Mouse (Mus musculus): ENCODE measurements at regions not wholly inside any gene's neighbourhood (a gene's known extent, or its start where the extent isn't known, plus 50 kb on each side); places are given as distances from the start of the nearest gene placed in this dataset.

DNA sequence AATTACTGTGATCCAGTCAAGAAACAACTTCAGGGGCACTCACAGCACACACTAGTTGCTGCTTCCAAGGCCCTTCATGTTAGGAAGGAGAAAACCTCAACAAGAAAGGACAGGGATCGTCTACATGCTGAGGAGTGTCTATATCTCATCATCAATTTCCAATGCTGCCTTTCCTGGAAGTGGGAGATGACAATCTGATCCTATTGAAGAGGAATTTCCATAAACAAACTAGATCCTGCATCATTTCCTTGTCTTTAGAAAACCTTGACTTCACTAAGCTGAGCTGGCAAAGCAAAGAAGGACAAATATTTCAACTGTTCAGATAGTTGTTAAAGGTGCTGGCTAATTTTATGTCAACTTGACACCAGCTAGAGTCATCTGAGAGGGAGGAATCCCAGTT, 83.5 kb upstream of the Rapgef5 start:
- no peak for DNase-seq

DNA sequence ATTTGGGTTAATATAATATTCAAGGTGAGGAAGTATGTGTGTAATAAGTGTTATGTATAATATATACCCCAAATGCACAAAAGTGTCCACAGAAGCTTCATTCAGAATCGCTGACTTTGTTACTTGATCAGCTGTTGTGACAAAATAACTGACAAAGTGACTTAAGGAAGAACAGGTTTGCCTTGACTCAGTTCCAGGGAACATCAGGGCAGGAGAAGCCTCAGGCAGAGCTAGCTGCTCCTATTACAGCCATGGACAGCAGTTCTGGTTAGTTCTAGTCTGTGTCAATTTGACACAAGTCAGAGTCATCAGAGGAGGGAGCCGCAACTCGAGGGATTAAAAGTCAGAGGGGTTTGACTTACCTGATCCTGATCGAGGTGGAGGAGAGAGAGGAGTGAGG, 79.3 kb upstream of the Rapgef5 start:
- DNase-seq, result no peak

DNA sequence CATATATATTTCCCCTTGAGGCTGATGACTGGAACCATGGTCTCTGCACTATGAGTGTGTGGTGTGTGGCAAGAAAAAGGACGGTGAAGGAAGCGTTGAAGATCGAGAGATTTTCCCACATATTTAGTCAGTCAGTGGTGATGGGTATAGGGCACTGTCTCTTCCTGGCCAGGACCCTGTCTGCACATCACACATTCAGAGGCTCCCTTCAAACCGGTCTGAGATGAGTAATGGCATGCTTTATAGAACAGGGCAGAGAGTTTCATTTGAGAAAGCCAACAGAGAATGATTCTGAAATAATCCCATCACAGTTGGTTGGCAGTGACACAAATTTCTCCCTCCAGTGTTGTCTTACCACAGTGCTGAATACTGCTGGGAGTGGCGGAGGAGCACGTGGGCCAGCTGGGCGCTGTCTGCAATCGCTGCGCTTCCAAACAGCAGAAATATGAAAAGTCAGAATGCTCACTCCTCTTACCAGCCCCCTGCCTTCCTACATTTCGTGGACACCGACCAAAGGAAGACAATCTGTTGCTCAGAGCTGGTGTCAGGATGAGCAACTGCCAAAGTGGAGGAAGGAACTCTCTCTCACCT, 77.2 kb upstream of the Rapgef5 start:
- DNase-seq, result no peak

DNA sequence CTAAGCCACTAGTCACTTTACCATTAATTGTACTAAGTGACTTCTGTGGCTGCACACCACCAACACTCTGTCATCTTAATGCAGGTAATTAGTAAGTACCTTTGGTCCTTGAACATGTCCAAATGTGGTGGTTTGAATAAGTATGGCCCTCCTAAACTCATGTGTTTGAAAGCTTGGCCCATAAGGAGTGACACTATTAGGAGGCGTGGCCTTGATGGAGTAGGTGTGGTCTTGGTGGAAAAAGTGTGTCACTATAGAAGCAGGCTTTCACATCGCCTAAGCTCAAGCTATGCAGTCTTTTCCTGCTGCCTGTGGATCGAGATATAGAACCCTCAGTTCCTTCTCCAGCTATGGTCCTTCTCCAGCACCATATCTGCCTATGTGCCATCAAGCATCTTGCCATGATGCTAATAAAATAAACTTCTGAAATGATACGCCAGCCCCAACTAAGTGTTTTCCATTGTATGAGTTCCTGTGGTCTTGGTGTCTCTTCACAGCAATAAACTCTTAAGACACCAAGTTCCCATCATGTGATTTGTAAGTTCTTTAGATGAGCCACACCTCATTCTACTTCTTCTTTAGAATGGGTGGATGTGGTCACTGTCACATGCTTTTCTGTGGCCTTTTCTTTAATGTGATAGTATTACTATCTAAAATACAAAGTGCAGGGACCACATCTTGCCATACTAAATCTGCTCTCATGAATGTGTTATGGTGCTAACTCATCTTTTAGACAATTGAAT, 71.9 kb upstream of the Rapgef5 start:
- no peak for DNase-seq

DNA sequence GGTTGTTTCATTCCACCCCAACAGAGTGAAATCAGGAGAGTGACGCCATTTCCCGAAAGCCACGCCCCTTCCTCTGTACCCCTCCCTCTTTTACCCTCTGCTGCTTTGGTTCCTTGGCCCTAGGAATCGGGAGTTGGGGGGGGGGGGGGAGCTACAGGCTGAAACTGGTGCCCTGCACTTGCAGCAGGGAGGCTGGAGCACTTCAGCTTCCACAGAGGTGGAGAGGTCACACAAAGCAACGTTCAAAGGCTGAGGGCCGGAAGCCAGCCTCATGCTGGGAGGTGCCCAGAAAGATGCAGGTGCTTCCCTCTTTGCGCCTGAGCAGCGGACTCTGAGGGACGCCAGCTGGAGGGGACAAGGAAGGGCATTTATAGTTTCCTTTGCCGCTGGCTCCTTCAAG, 69.1 kb upstream of the Rapgef5 start:
- no peak for DNase-seq

DNA sequence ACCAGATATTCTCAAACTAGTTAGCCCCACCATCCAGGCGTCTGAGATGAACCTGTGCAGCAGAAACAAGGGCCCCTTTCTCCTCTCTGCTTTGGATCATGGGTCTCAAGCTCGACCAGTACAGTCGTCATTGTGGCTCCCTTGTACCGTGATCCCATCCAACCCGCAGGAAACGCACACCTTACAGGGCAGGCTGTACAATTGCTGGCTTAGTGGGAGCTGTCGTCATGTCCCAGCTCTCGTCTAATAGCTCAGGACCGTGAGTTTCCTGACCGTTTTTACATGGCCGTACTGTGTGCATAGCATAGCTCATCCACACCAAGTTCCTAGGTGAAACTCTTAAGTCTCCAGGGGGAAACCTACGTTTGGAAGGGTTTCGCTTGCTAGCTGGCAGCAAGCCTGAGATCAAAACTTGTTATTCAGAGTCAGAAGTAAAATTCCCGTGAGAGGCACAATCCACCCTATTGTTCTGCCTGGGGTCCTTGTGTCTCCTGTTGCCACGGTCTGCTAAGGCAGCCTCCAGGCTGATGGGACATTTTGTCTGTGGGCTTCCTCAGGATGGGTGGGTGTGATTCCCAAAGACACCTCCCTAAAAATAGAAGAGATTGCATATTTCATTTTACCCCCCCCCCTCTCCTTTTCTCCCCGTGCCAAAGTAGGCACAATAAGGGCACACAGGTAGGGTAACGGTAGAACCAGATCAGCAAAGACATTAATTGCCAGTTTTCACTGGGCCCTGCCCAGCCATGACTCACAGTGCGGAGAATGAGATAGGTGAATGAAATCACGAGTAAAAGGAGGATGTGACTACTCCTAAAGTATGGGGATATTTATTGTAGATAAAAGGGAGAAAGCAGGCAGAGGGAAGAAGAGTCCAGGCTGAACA, 68.2 kb upstream of the Rapgef5 start:
- no peak for DNase-seq

DNA sequence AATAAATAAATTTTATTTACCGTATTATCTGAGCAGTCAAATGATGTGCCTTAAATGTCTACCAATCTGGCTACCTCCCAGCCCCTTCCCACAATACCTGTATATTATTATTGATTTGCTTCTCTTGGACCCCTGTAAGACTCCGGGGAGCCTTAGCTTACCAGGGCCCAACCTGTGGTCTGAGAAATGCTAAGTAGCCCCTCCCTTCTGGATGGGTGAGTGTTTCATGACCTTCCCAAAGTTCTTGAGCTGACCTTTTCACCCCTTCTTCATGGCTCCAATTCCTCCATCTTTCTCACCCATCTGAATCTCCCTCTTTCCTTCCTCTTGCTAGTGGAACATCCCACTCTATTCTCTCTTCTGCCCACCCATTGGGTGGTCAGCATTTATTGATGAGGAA, 67.2 kb upstream of the Rapgef5 start:
- no peak for DNase-seq

DNA sequence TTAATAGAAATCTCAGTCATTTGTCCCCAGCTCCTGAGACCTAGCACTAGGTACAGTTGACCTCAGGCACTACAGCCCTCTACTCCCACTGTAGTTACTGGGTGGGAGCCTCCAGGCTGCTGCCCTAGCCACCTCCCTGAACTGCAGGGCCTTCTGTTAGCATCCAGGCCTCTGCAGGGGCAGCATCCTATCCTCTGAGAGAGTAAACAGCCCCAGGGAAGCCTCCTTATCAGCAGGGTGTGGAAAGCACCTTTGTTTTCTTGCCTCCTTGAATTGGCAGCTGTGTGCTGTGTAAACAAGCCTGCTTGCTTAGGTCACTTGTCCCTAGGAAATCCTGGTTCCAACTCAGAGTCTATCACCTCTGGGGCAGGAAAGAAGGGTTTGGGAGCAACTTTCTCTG, 66.2 kb upstream of the Rapgef5 start:
- no peak for DNase-seq

DNA sequence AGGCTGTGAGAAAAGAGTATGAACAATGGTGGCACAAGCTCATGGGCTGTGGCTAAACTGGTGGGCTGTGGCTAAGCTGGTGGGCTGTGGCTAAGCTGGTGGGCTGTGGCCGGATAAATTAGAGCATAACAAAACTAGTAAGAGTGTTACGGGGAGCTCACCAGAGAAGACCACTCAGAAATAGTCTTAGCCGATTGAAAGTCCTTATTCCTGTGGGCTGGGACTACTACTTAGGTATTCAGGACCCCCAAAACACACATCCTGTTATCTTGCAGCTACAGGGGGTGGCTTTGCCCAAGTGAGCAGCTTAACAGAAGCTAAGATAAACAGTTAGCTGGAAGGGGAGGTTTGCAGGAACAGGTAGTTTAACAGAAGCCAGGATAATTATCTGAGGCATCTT, 65.4 kb upstream of the Rapgef5 start:
- DNase-seq, result no peak

DNA sequence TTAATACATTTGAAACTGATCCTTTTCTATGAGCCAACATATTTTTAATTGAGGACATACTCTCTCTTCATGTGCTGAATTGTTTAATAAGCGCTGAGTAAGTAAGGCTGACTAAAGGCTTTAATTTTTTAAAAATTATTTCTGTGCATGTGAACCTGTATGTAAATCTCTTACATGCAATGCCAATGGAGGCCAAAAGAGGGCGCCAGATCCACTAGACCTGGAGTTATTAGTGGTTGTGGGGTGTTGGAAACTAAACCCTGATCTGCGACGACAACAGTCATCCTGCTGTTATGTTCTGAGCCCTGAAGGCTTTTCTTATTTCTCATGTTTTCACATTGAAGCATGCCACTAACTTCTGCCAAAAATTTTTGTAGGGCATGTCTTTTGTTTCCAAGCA, 64.8 kb upstream of the Rapgef5 start:
- no peak for DNase-seq

DNA sequence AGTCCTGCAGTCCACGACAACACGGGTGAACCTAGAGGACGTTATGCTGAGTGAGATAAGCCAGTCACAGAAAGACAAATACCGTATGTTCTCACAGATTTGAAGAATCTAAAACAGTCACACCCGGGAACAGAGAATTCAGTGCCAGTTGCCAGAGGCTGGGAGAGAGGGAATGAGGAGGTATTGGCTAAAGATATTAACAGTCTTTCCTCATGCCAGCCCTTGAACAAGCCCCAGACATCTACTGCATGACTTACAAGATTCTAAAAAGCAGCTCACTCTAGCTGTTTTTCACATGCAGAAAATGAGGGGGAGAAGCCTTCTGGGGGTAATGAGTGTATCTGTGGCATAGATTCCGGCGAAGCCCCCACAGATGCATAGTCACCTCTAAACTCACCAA, 60.5 kb upstream of the Rapgef5 start:
- no peak for DNase-seq

DNA sequence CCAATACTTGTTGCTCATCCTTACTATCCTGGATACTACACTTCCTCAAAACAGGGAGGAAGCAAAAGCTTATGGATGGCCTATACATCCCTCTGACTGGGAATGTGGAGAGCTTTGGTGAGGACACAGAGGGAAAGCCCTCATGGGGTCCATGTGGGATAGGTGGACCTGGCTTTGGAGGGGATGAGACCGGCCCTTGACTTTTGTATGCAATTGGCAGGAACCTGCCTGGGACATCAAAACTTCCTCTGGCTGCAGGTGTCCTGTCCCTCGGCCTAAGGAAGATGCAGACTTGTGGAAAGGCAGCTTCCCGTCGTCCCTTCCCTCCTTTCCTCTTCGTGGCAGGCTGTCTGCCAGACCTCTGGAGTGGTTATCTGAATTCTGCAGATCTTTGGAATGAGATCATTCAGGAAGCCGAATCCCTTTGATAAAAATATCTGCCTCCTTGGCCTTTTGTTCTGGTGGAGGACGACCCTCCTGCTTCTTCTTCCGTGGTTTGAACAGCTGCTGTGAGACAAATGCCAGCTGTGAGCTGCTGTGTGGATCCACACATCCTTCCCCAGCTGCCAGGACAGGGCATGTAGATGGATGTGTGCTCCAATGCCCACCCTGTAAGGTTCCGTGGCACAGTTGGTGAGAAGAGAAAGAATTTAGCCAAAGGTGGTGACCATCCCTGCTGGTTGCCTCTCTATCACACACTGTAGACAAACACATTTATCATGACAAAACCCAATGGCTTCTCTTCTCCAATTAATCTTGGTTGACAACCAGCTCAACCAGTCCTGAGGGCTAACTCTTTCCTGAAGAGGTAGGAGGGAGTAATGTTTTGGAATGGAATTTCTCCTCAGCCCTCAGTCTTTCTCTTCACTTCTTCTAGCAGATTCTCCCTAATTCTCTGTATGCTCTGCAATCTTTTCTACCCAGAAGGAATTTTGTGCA, 57.9 kb upstream of the Rapgef5 start:
- no peak for DNase-seq

DNA sequence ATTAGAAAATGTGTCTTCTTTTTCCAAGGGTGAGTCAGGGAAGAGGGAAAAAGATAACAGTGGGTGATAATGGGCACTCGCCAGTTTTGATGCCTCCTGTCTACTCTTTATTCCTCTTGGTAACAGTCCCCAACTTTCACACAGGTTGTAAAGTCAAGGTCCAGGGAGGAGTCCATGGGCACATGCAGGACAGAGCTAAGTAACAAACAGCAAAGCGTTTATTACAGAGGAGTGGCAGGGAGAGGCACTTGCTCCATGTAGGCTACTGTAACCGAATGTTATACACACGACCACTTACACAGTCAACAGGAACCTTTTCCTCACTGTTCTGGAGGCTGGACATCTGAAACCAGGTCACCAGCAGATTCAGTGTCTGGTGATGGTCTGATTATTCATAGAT, 56.7 kb upstream of the Rapgef5 start:
- no peak for DNase-seq

DNA sequence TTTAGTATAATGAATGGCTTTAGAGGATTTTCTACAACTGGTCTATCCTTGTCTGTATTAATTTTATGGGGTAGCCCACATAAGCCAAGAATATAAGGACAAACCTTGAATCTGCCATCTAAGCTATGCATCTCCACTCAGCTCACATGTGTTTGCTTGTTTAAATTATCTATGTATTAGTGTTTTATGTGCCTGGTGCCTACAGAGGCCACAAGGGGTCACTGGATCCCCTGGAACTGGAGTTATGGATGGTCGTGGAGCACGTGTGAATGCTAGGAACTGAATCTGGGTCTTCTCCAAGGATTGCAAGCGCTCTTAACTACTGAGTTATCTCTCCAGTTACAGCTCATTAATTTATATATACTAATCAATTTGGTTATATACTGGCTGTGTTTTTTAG, 51.1 kb upstream of the Rapgef5 start:
- no peak for DNase-seq

DNA sequence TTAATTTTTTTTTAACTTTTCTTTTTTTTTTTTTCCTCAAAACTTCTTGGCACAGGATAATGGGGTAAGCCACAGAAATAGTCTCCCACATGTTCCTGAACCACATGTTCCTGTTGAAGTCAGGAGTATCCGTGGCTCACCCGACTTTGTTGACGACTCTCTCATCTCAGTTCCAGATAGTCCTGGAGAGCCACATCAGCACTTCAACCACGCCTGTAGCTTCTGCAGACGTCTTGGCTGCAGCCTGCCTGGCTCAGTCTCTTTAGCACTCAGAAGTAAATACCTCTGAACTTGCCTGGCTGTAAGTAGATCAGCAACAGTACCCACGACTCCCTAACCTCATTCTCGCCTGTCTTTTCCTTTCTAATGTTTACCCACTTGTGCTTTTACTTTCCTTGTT, 50.3 kb upstream of the Rapgef5 start:
- DNase-seq, result no peak
